Mouse (Mus musculus) lung, adult 2 months (tissue): ENCODE data around the gene Card10.

ENCODE experiments used
- CTCF ChIP-seq: fragments of 200-500 bp; IDR thresholded peaks from 2 replicates; pipeline ENCODE4 v1.5.1; 2011; ENCODE audit warnings: mild to moderate bottlenecking, low read length, control low read depth; ENCODE audit not compliant: insufficient read depth
- POLR2A ChIP-seq: fragments of 200-500 bp; IDR thresholded peaks from 2 replicates; pipeline ENCODE4 v1.6.1; 2011; ENCODE audit warnings: low read depth, mild to moderate bottlenecking, control low read depth, low read length, borderline replicate concordance; ENCODE audit errors: extremely low read depth

GRCm38 (mm10) chr15:78778077-78778870, 24.6 kb downstream of the Card10 start:
- peak; percentile 93 for TF ChIP-seq CTCF
- no peak for TF ChIP-seq POLR2A
